Mouse (Mus musculus) CH12.LX (cell line): ENCODE data around the gene Por. TPM values are rescaled to one million over a fixed set of nuclear protein-coding genes. Genes with fewer than 3 reads are reported as not detected.

Experiments used
- DNase-seq: peaks from one replicate; pipeline ENCODE4 v3.0.0-alpha.2; 2013; ENCODE audit errors: extremely low read depth
- H3K27ac ChIP-seq: 2 replicates; pipeline ENCODE4 v1.5.1; 2012; ENCODE audit warnings: low read depth, mild to moderate bottlenecking, control low read depth, moderate library complexity; ENCODE audit not compliant: insufficient read depth
- H3K27me3 ChIP-seq: replicated peaks from 2 replicates; pipeline ENCODE3; 2012; ENCODE audit warnings: inconsistent platforms
- H3K36me3 ChIP-seq, 2 experiments: replicated peaks in 1 of 2; 2 replicates each; pipeline versions ENCODE3 to v1.6.1; 2012; ENCODE audit warnings: inconsistent platforms in 1 of 2, low read length in 1 of 2, mild to moderate bottlenecking in 1 of 2, mixed read lengths in 1 of 2, moderate library complexity in 1 of 2; ENCODE audit not compliant: control insufficient read depth in 1 of 2, insufficient read depth in 1 of 2
- H3K4me1 ChIP-seq, 2 experiments: 2 replicates each; pipeline ENCODE4 v1.6.1; 2012; ENCODE audit warnings: inconsistent platforms in 1 of 2, moderate library complexity in 1 of 2; ENCODE audit not compliant: insufficient read depth in 2 of 2, control insufficient read depth in 1 of 2
- H3K4me2 ChIP-seq: 2 replicates; pipeline ENCODE4 v1.6.1; 2012; ENCODE audit warnings: low read depth, mild to moderate bottlenecking, control low read depth; ENCODE audit not compliant: poor library complexity, insufficient read depth, severe bottlenecking
- H3K4me3 ChIP-seq, 3 experiments: fragments of 150-350 bp in 1 of 3; sonication (generic) in 1 of 3; replicated peaks in 1 of 3; 2 replicates each; pipeline versions ENCODE3 to v1.5.1; 2011 to 2012; ENCODE audit warnings: low read depth in 2 of 3, low read length in 2 of 3, mild to moderate bottlenecking in 2 of 3, moderate library complexity in 2 of 3, control low read depth in 1 of 3, improper control_type of control experiment in 1 of 3, inconsistent platforms in 1 of 3, mixed read lengths in 1 of 3; ENCODE audit not compliant: poor library complexity in 1 of 3
- H3K79me2 ChIP-seq: replicated peaks from 2 replicates; pipeline ENCODE4 v1.6.1; 2012; ENCODE audit warnings: mild to moderate bottlenecking, moderate library complexity; ENCODE audit not compliant: control insufficient read depth, poor library complexity, insufficient read depth, severe bottlenecking; ENCODE audit errors: extremely low read depth
- H3K9ac ChIP-seq: 2 replicates; pipeline ENCODE4 v1.6.1; 2012; ENCODE audit warnings: low read depth, mild to moderate bottlenecking, control low read depth, moderate library complexity; ENCODE audit not compliant: insufficient read depth
- H3K9me3 ChIP-seq: replicated peaks from 2 replicates; pipeline ENCODE3; 2012; ENCODE audit warnings: low read length, inconsistent platforms, mixed read lengths
- BHLHE40 ChIP-seq: IDR thresholded peaks from 2 replicates; pipeline ENCODE4 v1.6.1; 2011; ENCODE audit warnings: mild to moderate bottlenecking, low read depth, low read length, improper control_type of control experiment
- CHD1 ChIP-seq: IDR thresholded peaks from 2 replicates; pipeline ENCODE4 v1.6.1; 2012; ENCODE audit warnings: low read depth, low read length, improper control_type of control experiment, inconsistent platforms
- CHD2 ChIP-seq: IDR thresholded peaks from 2 replicates; pipeline ENCODE4 v1.6.1; 2011; ENCODE audit warnings: low read length, improper control_type of control experiment
- CTCF ChIP-seq, 2 experiments: IDR thresholded peaks in 1 of 2; conservative IDR thresholded peaks in 1 of 2; 2 replicates each; pipeline ENCODE4 v1.5.1; 2011 to 2012; ENCODE audit warnings: low read depth in 2 of 2, low read length in 2 of 2, improper control_type of control experiment in 1 of 2, inconsistent platforms in 1 of 2, mild to moderate bottlenecking in 1 of 2, moderate library complexity in 1 of 2
- E2F4 ChIP-seq: IDR thresholded peaks from 2 replicates; pipeline ENCODE4 v1.6.1; 2011; ENCODE audit warnings: low read depth, low read length, improper control_type of control experiment; ENCODE audit not compliant: insufficient replicate concordance
- ELF1 ChIP-seq: IDR thresholded peaks from 2 replicates; pipeline ENCODE4 v1.6.1; 2014; ENCODE audit warnings: low read depth, mild to moderate bottlenecking, inconsistent platforms, low read length, improper control_type of control experiment
- EP300 ChIP-seq: IDR thresholded peaks from 2 replicates; pipeline ENCODE4 v1.6.1; 2011; ENCODE audit warnings: low read length, improper control_type of control experiment
- ETS1 ChIP-seq: conservative IDR thresholded peaks from 2 replicates; pipeline ENCODE4 v1.6.1; 2012; ENCODE audit warnings: low read depth, mild to moderate bottlenecking, inconsistent platforms, low read length, improper control_type of control experiment, moderate library complexity
- GABPA ChIP-seq: IDR thresholded peaks from 2 replicates; pipeline ENCODE4 v1.6.1; 2012; ENCODE audit warnings: low read depth, low read length, improper control_type of control experiment, inconsistent platforms; ENCODE audit not compliant: insufficient replicate concordance
- HCFC1 ChIP-seq: IDR thresholded peaks from 2 replicates; pipeline ENCODE4 v1.6.1; 2012; ENCODE audit warnings: low read depth, mild to moderate bottlenecking, inconsistent platforms, low read length, improper control_type of control experiment
- IRF4 ChIP-seq: IDR thresholded peaks from 2 replicates; pipeline ENCODE4 v1.6.1; 2014; ENCODE audit warnings: low read depth, mild to moderate bottlenecking, inconsistent platforms, low read length, improper control_type of control experiment
- JUN ChIP-seq: IDR thresholded peaks from 2 replicates; pipeline ENCODE4 v1.6.1; 2011; ENCODE audit warnings: low read depth, mild to moderate bottlenecking, low read length, improper control_type of control experiment, moderate library complexity; ENCODE audit not compliant: insufficient read depth
- JUND ChIP-seq: conservative IDR thresholded peaks from 2 replicates; pipeline ENCODE4 v1.6.1; 2011; ENCODE audit warnings: low read depth, low read length, improper control_type of control experiment
- KAT2A ChIP-seq: IDR thresholded peaks from 2 replicates; pipeline ENCODE4 v1.6.1; 2012; ENCODE audit warnings: low read length, improper control_type of control experiment, inconsistent platforms; ENCODE audit not compliant: insufficient replicate concordance
- MAFK ChIP-seq: IDR thresholded peaks from 2 replicates; pipeline ENCODE4 v1.6.1; 2011; ENCODE audit warnings: low read length, improper control_type of control experiment; ENCODE audit not compliant: insufficient replicate concordance
- MAX ChIP-seq: IDR thresholded peaks from 2 replicates; pipeline ENCODE4 v1.6.1; 2011; ENCODE audit warnings: low read length, improper control_type of control experiment
- MAZ ChIP-seq: IDR thresholded peaks from 2 replicates; pipeline ENCODE4 v1.6.1; 2012; ENCODE audit warnings: low read depth, mild to moderate bottlenecking, inconsistent platforms, low read length, improper control_type of control experiment, moderate library complexity
- MEF2A ChIP-seq: IDR thresholded peaks from 2 replicates; pipeline ENCODE4 v1.6.1; 2014; ENCODE audit warnings: low read depth, mild to moderate bottlenecking, inconsistent platforms, low read length, improper control_type of control experiment, borderline replicate concordance
- MXI1 ChIP-seq: IDR thresholded peaks from 2 replicates; pipeline ENCODE4 v1.6.1; 2011; ENCODE audit warnings: mild to moderate bottlenecking, low read depth, low read length, improper control_type of control experiment
- MYC ChIP-seq: IDR thresholded peaks from 2 replicates; pipeline ENCODE4 v1.6.1; 2011; ENCODE audit warnings: low read depth, mild to moderate bottlenecking, improper control_type of control experiment, low read length
- NELFE ChIP-seq: IDR thresholded peaks from 2 replicates; pipeline ENCODE4 v1.6.1; 2011; ENCODE audit warnings: low read depth, low read length, improper control_type of control experiment
- NRF1 ChIP-seq: IDR thresholded peaks from 2 replicates; pipeline ENCODE4 v1.6.1; 2014; ENCODE audit warnings: low read depth, mild to moderate bottlenecking, inconsistent platforms, low read length, improper control_type of control experiment, moderate library complexity
- PAX5 ChIP-seq: IDR thresholded peaks from 2 replicates; pipeline ENCODE4 v1.6.1; 2012; ENCODE audit warnings: low read length, inconsistent platforms, mixed read lengths
- POLR2A ChIP-seq: IDR thresholded peaks from 2 replicates; pipeline ENCODE4 v1.6.1; 2011; ENCODE audit warnings: low read depth, mild to moderate bottlenecking, improper control_type of control experiment, low read length
- POLR2AphosphoS2 ChIP-seq: IDR thresholded peaks from 2 replicates; pipeline ENCODE4 v1.6.1; 2011; ENCODE audit warnings: low read depth, low read length, improper control_type of control experiment
- RAD21 ChIP-seq: IDR thresholded peaks from 2 replicates; pipeline ENCODE4 v1.6.1; 2011; ENCODE audit warnings: low read depth, mild to moderate bottlenecking, low read length, improper control_type of control experiment, moderate library complexity
- RCOR1 ChIP-seq: conservative IDR thresholded peaks from 2 replicates; pipeline ENCODE4 v1.6.1; 2012; ENCODE audit warnings: low read depth, mild to moderate bottlenecking, inconsistent platforms, low read length, improper control_type of control experiment
- SIN3A ChIP-seq: IDR thresholded peaks from 2 replicates; pipeline ENCODE4 v1.6.1; 2012; ENCODE audit warnings: low read length, improper control_type of control experiment, inconsistent platforms
- SMC3 ChIP-seq: IDR thresholded peaks from 2 replicates; pipeline ENCODE4 v1.6.1; 2011; ENCODE audit warnings: low read depth, low read length, improper control_type of control experiment
- TBP ChIP-seq: conservative IDR thresholded peaks from 2 replicates; pipeline ENCODE4 v1.6.1; 2011; ENCODE audit warnings: low read depth, low read length, improper control_type of control experiment
- TCF12 ChIP-seq: IDR thresholded peaks from 2 replicates; pipeline ENCODE4 v1.6.1; 2014; ENCODE audit warnings: low read depth, mild to moderate bottlenecking, inconsistent platforms, low read length, improper control_type of control experiment
- UBTF ChIP-seq: IDR thresholded peaks from 2 replicates; pipeline ENCODE4 v1.6.1; 2012; ENCODE audit warnings: low read depth, mild to moderate bottlenecking, inconsistent platforms, low read length, improper control_type of control experiment, moderate library complexity
- USF1 ChIP-seq: IDR thresholded peaks from 2 replicates; pipeline ENCODE4 v1.6.1; 2014; ENCODE audit warnings: low read depth, mild to moderate bottlenecking, inconsistent platforms, low read length, improper control_type of control experiment
- USF2 ChIP-seq: conservative IDR thresholded peaks from 2 replicates; pipeline ENCODE4 v1.6.1; 2011; ENCODE audit warnings: low read depth, low read length, improper control_type of control experiment
- ZC3H11A ChIP-seq: IDR thresholded peaks from 2 replicates; pipeline ENCODE4 v1.6.1; 2012; ENCODE audit warnings: low read depth, mild to moderate bottlenecking, inconsistent platforms, low read length, improper control_type of control experiment
- ZKSCAN1 ChIP-seq: IDR thresholded peaks from 2 replicates; pipeline ENCODE4 v1.6.1; 2012; ENCODE audit warnings: low read depth, inconsistent platforms, low read length, improper control_type of control experiment, borderline replicate concordance
- ZMIZ1 ChIP-seq: IDR thresholded peaks from 2 replicates; pipeline ENCODE4 v1.6.1; 2012; ENCODE audit warnings: low read depth, mild to moderate bottlenecking, inconsistent platforms, low read length, improper control_type of control experiment
- ZNF384 ChIP-seq: IDR thresholded peaks from 2 replicates; pipeline ENCODE4 v1.6.1; 2012; ENCODE audit warnings: low read depth, low read length, improper control_type of control experiment, inconsistent platforms
- dilution Hi-C: fragments of 300-500 bp; cut with MboI; formaldehyde crosslinking; loops from 2 replicates; pipeline ENCODE4 v1.14.3; 2020; ENCODE audit warnings: low sequenced_read_pairs; ENCODE audit not compliant: extremely low pct_unique_long_range_greater_than_20kb, extremely low pct_ligation_motif_present
- in situ Hi-C: fragments of 300-500 bp; cut with MboI; formaldehyde crosslinking; loops from 3 replicates; pipeline ENCODE4 v1.14.3; 2019; ENCODE audit warnings: low sequenced_read_pairs, low pct_ligation_motif_present, low pct_unique_long_range_greater_than_20kb, mixed read lengths
- polyA plus RNA-seq: library from polyadenylated mRNA; unstranded; fragments of >175 nt; gene quantifications from 2 replicates; pipeline ENCODE4 v1.2.1, GENCODE M21; 2012; ENCODE audit warnings: low read depth; ENCODE audit not compliant: insufficient read length
- total RNA-seq, 2 experiments: library from RNA; depleted of rRNA; stranded (reverse); fragments of 300-350 nt in 1 of 2; fragments of >200 nt in 1 of 2; gene quantifications; 2 replicates each; pipeline ENCODE4 v1.2.3; 2012 to 2014

The Por gene
- total and polyA plus RNA-seq, 3 experiments: 17.3 to 56.8 (median 41.2) TPM

GRCm38 (mm10) chr5:135710599-135711214 is 40.9 kb downstream of the Por start:
- Histone ChIP-seq H3K9me3 (peaks cover 11% of the 10 kb centered on the region), H3K79me2 (peaks cover 7% of the 10 kb centered on the region; the same call in 1 of the 2 replicates), H3K4me2 (peak overlapping the region; percentile 19; the same call in 1 of the 2 replicates), H3K27ac (peak overlapping the region; percentile 33), H3K27me3 (no peaks in the 10 kb centered on the region), H3K4me3 (no peak overlapping the region), H3K36me3 (peaks cover 8 to 42% of the 10 kb centered on the region in 2 experiments), H3K9ac (no peak overlapping the region; the same call in 1 of the 2 replicates), H3K4me1 (peaks cover 49 to 87% of the 10 kb centered on the region in 2 experiments)
- dilution Hi-C loops (no loop called here), in situ Hi-C loops (no loop called here)
- peak; percentile 83 for DNase-seq
- TF ChIP-seq MAFK: no peak; the same call in 1 of the 2 replicates
- TF ChIP-seq BHLHE40: peak; percentile 97
- peak; percentile 47; the same call in 1 of the 2 replicates for TF ChIP-seq CHD2
- TF ChIP-seq TCF12: peak; percentile 51; the same call in 1 of the 2 replicates
- peak; percentile 64 for TF ChIP-seq POLR2A
- TF ChIP-seq POLR2AphosphoS2: no peak
- peak; percentile 39; the same call in 1 of the 2 replicates for TF ChIP-seq IRF4
- TF ChIP-seq MEF2A: peak; percentile 64; the same call in 1 of the 2 replicates
- TF ChIP-seq USF1: 0 out of 2 replicates have a peak, but pooled peaks have one; percentile 8
- no peak for TF ChIP-seq SMC3
- TF ChIP-seq PAX5: no peak
- no peak for TF ChIP-seq UBTF
- peak; percentile 98 for TF ChIP-seq MAX
- TF ChIP-seq TBP: peak; percentile 57; the same call in 1 of the 2 replicates
- no peak for TF ChIP-seq KAT2A
- TF ChIP-seq ZKSCAN1: no peak
- TF ChIP-seq HCFC1: 0 out of 2 replicates have a peak, but pooled peaks have one; percentile 23
- TF ChIP-seq MYC: peak; percentile 99
- no peak for TF ChIP-seq CTCF (conservative IDR thresholded peaks at IDR 0.05 in 1 of 2, IDR thresholded peaks at IDR 0.05 in 1 of 2; ENCODE audit: low read depth in 2 of 2, low read length in 2 of 2)
- no peak for TF ChIP-seq ZMIZ1
- no peak for TF ChIP-seq ZC3H11A
- no peak for TF ChIP-seq NRF1
- TF ChIP-seq ZNF384: no peak
- no peak for TF ChIP-seq GABPA
- TF ChIP-seq JUND: peak; percentile 83
- peak; percentile 76 for TF ChIP-seq JUN
- peak; percentile 61 for TF ChIP-seq EP300
- TF ChIP-seq RCOR1: no peak
- peak; percentile 49; the same call in 1 of the 2 replicates for TF ChIP-seq ELF1
- TF ChIP-seq MXI1: peak; percentile 96
- TF ChIP-seq ETS1: peak; percentile 92
- no peak for TF ChIP-seq MAZ
- peak; percentile 82 for TF ChIP-seq SIN3A
- TF ChIP-seq E2F4: no peak
- no peak for TF ChIP-seq USF2
- TF ChIP-seq NELFE: no peak
- TF ChIP-seq CHD1: no peak
- TF ChIP-seq RAD21: no peak; the same call in 1 of the 2 replicates
